Mouse (Mus musculus) embryonic facial prominence, embryonic 12.5 days (tissue): ENCODE results near the gene Tmem183a. TPM values are rescaled to one million over a fixed set of nuclear protein-coding genes. Genes with fewer than 3 reads are reported as not detected.

Experiments
- ATAC-seq: fragments of 200-750 bp; cut with Nextera tagmentation; 2 replicates; pipeline ENCODE4 v1.8.0; 2017; ENCODE audit not compliant: insufficient number of reproducible peaks, insufficient read depth, low FRiP score, low TSS enrichment
- H3K27ac ChIP-seq: fragments of 300-500 bp; sonication (generic); 2 replicates; pipeline ENCODE4 v1.5.1; 2016; ENCODE audit warnings: mild to moderate bottlenecking
- H3K27me3 ChIP-seq: fragments of 300-500 bp; sonication (generic); 2 replicates; pipeline ENCODE4 v1.6.1; 2016; ENCODE audit warnings: mild to moderate bottlenecking, moderate library complexity
- H3K36me3 ChIP-seq: fragments of 300-500 bp; sonication (generic); 2 replicates; pipeline ENCODE4 v1.6.1; 2016; ENCODE audit warnings: mild to moderate bottlenecking
- H3K4me1 ChIP-seq: fragments of 300-500 bp; sonication (generic); 2 replicates; pipeline ENCODE4 v1.6.1; 2016
- H3K4me2 ChIP-seq: fragments of 300-500 bp; sonication (generic); replicated peaks from 2 replicates; pipeline ENCODE4 v1.6.1; 2016; ENCODE audit warnings: mild to moderate bottlenecking, moderate library complexity
- H3K4me3 ChIP-seq: fragments of 300-500 bp; sonication (generic); 2 replicates; pipeline ENCODE4 v1.5.1; 2016; ENCODE audit warnings: mild to moderate bottlenecking
- H3K9ac ChIP-seq: fragments of 300-500 bp; sonication (generic); 2 replicates; pipeline ENCODE4 v1.6.1; 2016; ENCODE audit warnings: mild to moderate bottlenecking, moderate library complexity
- H3K9me3 ChIP-seq: fragments of 300-500 bp; sonication (generic); 2 replicates; pipeline ENCODE4 v1.6.1; 2016; ENCODE audit warnings: mild to moderate bottlenecking, moderate library complexity
- WGBS: fragments of 180-500 bp; shearing (Covaris S2); methylation state at CpG from one replicate; pipeline ENCODE4 v1.1.7; 2016; 5-methylcytosine and 5-hydroxymethylcytosine counted together
- polyA plus RNA-seq: library from polyadenylated mRNA; unstranded; fragments of >200 nt; fragmentation: Nextera tagmentation; extraction: Ambion mirVana; gene quantifications from 2 replicates; pipeline ENCODE4 v1.2.1, GENCODE M21; 2016

Tmem183a gene
- polyA plus RNA-seq, 1 experiment from 2014 or later = 102 TPM

DNA sequence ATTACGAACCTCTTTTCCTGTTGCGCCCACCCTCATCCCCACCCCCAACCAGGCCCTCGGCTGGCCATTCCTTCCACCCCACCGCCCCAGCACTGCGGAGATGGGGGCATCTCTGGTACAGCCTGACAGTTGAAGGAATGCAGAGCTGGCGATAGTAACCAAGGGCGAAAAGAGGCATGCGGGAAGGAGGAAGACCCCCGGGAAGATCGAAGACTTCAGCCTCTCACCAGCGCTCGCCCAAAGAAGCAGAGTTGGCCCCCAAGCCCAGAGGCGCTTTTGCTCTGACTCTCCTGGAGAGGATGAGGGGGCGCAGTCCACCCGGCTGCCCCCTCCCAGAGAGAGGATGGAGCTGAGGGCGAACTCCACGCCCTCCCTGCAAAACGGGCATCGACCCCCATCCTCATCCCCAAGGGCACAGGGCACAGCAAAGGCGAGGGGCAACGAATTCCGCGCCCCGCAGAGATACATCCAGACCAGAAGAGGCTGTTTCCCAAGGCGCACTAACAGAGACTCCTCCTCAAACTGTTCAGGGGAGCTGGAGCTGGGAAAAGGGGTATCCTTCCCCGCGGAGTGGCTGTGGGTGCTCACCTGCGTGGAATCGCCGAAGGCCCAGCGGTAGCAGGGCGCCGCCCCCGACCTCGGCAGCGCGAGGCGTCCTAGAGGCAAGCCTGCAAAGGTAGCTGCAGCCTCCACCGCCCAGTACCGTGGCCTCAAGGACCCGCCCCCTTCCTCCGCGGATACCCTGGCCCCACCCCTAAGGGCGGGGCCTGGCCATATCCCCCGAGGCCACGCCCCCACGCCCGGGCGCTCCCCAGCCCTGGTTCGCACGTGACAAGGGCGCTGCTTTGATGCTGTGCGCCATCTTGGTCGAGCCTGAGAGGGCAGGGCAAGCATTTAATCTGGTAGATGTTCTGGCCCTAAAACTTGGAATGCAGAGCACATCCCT, 17.5 kb downstream of the Tmem183a start:
- WGBS = 1% methylated on average over 54 of the region's 54 CpGs
- Histone ChIP-seq H3K4me3 (peak overlapping the region; percentile 53), H3K9me3 (no peaks in the 10 kb centered on the region), H3K4me1 (no peaks in the 10 kb centered on the region; the same call in 1 of the 2 replicates), H3K27me3 (no peaks in the 10 kb centered on the region), H3K27ac (0 out of 2 replicates have a peak overlapping the region, but pooled peaks have one; percentile 3), H3K36me3 (peaks cover 19% of the 10 kb centered on the region), H3K4me2 (peak overlapping the region; percentile 80), H3K9ac (peak overlapping the region; percentile 51)
- peak; percentile 91 for ATAC-seq

DNA sequence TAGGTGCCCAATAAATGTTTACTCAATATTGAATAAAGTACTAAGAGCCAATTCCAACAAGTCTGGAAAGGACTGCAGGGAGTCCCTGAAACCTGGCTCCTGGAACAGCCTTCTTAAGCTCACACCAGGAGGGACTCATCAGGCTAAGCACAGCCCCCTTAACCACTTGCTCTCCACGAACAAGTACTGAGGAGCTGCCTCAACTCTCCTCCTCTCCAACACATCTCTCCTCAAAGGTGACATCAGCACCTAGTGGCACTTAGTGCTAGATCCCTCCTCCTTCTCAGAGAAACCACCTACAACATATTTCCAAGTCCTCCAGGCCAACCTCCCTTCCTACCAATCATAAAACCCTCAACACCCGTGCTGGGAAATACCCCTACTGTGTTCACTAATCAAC, 18.2 kb downstream of the Tmem183a start:
- Histone ChIP-seq H3K4me3 (peak overlapping the region; percentile 53), H3K9me3 (no peaks in the 10 kb centered on the region), H3K36me3 (peaks cover 18% of the 10 kb centered on the region), H3K9ac (peak overlapping the region; percentile 51; the same call in 1 of the 2 replicates), H3K4me2 (peak overlapping the region; percentile 80), H3K4me1 (no peaks in the 10 kb centered on the region; the same call in 1 of the 2 replicates), H3K27ac (no peak overlapping the region), H3K27me3 (no peaks in the 10 kb centered on the region)
- ATAC-seq = no peak
- WGBS = 13% methylated on average over 2 of the region's 2 CpGs

DNA sequence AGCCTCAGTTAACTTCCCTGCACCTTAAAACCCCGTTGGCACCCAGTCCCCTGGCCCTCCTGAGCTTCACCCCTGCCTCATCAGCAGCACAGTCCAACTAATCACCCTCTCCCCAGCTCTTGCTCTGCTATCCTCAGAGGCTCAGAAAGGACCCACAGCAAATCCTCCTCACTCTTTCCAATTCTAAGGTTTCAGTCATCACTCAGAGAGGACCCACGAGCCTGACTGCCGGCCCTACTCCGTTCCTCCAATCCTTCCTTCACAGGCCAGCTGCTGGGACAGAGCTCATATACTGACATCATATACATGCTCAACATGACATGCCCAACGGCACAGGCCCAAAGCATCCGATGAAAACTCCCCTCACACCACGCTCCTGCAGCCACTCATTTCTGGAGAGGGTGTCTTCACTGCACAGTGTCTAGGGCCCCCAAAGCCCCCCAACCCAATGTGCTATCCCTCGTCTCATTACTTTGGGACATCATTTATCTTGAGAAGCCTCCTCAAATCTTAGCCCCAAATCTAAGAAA, 18.9 kb downstream of the Tmem183a start:
- no peak overlapping the region for H3K4me3 ChIP-seq
- H3K4me1 ChIP-seq = no peaks in the 10 kb centered on the region; the same call in 1 of the 2 replicates
- no peak overlapping the region for H3K4me2 ChIP-seq
- H3K27me3 ChIP-seq = no peaks in the 10 kb centered on the region
- H3K9ac ChIP-seq = no peak overlapping the region
- WGBS = 77% methylated on average over 8 of the region's 8 CpGs
- peaks cover 16% of the 10 kb centered on the region for H3K36me3 ChIP-seq
- H3K27ac ChIP-seq = no peak overlapping the region
- no peak for ATAC-seq
- no peaks in the 10 kb centered on the region for H3K9me3 ChIP-seq

DNA sequence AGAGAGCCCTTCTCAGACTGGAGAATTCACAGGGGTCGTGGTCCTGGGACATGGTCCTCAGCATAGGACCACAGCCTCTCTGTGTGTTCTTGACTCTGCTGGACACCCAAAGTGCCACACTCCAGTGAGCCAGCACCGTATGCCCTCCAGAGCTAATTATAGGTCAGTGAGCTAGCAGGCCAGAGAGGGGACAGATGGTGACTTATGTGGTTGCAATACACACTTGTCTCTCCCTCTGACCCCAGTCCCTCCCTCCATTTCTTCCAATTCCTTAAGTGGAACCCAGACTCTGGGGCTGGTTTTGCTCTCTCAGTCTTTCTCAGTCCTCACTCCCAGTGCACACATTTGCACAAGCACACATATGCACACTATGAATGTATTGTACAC, 19.5 kb downstream of the Tmem183a start:
- H3K9ac ChIP-seq = no peak overlapping the region
- H3K4me1 ChIP-seq = no peaks in the 10 kb centered on the region; the same call in 1 of the 2 replicates
- no peak overlapping the region for H3K4me3 ChIP-seq
- H3K4me2 ChIP-seq = no peak overlapping the region
- no peak overlapping the region for H3K27ac ChIP-seq
- H3K36me3 ChIP-seq = peaks cover 11% of the 10 kb centered on the region
- no peak for ATAC-seq
- no peaks in the 10 kb centered on the region for H3K9me3 ChIP-seq
- WGBS = 51% methylated on average over 2 of the region's 2 CpGs
- no peaks in the 10 kb centered on the region for H3K27me3 ChIP-seq

DNA sequence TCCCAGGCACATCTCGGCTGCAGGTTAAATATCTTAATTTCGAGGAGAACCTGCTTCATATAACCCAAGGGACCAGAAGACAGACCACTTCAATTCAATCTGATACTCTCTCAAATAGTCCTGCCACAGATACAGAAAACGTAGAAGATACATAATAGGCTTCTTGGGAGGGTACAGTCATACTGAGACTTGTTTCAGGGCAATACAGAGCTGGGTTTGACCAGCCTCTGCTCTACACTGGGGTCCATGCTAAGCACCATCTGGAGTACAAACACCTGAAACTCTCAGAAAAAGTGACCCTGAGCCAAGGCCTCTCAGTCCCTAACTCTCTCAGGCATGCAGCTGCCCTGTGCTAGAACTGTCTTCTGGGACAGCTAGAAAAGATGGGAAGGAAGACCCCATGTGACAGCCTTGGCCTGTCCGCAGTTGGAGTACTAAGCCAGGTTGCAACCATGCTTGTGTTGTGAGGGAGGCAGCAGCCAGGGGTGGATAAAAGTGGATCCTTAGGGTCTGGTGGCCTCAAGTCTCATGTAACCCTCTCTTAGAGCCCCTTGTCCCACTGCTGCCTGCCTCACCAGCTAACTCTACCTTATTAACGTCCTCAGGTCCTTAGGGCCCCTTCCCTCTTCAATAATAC, 20.0 kb downstream of the Tmem183a start:
- no peak for ATAC-seq
- Histone ChIP-seq H3K27ac (no peak overlapping the region), H3K27me3 (no peaks in the 10 kb centered on the region), H3K9ac (no peak overlapping the region), H3K36me3 (peaks cover 7% of the 10 kb centered on the region), H3K4me2 (no peak overlapping the region), H3K4me1 (no peaks in the 10 kb centered on the region; the same call in 1 of the 2 replicates), H3K9me3 (no peaks in the 10 kb centered on the region), H3K4me3 (no peak overlapping the region)
- WGBS = 75% methylated on average over 5 of the region's 5 CpGs

DNA sequence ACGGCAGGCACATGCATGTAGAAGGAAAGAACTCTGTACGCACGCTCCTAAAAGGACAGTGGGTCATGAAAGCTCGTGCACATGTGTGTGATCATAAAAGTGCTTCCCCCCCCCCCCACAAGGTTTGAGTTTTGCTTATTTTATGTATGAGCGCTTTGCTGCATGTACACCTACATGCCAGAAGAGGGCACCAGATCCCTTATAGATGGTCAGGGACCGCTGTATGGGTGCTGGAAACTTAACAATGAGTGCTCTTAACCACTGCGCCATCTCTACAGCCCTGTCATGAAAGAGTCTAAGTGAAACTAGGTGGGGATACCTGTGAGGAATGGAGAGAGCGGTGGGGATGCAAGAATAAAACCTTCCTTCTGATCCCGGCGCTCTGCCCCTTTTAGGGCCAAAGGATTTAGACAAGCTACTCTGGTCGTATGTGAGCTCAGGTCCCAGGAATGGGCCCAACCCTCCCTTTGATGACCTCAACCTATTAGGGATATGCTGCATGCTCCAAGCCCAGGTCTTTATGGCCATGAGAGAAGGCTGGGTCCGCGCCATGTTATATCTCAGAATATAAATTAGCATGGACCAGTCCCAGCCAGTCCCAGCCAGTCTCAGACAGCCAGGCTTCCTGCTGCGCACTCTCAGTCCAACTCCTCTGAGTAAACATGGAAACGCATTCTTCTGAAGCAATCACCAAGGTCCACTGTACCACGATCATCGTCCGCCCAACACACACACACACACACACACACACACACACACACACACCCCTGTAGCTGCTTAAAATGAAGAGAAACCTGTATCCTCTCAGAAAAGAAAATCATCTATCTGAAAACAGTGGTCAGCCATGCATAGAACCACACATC, 21.8 kb downstream of the Tmem183a start:
- Histone ChIP-seq H3K36me3 (no peaks in the 10 kb centered on the region), H3K4me3 (no peak overlapping the region), H3K9me3 (no peaks in the 10 kb centered on the region), H3K4me2 (no peak overlapping the region), H3K4me1 (peaks cover 9% of the 10 kb centered on the region), H3K9ac (no peak overlapping the region), H3K27ac (no peak overlapping the region), H3K27me3 (no peaks in the 10 kb centered on the region)
- ATAC-seq = no peak
- 93% methylated on average over 15 of the region's 18 CpGs for WGBS

DNA sequence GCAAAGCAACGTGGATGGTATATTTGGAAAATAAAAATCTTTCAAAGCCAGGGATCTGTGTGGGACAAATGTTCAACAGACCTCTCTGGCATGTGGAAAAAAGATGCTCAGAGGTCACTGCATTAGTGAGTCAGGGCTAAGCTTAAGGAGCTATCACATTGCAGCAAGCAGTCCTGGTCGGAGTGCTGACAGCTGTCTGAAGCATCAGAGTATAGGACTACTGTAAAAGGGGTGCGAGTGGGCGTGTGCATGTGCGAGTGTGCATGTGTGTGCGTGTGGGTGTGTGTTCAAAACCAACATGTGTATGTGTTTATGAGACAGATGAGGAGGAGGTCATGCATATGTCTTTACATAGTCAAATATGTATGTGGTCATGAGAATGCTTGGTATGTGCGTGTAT, 22.6 kb downstream of the Tmem183a start:
- Histone ChIP-seq H3K27ac (no peak overlapping the region), H3K4me2 (no peak overlapping the region), H3K4me1 (peaks cover 13% of the 10 kb centered on the region), H3K27me3 (no peaks in the 10 kb centered on the region), H3K4me3 (no peak overlapping the region), H3K36me3 (no peaks in the 10 kb centered on the region), H3K9me3 (no peaks in the 10 kb centered on the region), H3K9ac (no peak overlapping the region)
- no peak; the same call in 1 of the 2 replicates for ATAC-seq
- 87% methylated on average over 7 of the region's 7 CpGs for WGBS

DNA sequence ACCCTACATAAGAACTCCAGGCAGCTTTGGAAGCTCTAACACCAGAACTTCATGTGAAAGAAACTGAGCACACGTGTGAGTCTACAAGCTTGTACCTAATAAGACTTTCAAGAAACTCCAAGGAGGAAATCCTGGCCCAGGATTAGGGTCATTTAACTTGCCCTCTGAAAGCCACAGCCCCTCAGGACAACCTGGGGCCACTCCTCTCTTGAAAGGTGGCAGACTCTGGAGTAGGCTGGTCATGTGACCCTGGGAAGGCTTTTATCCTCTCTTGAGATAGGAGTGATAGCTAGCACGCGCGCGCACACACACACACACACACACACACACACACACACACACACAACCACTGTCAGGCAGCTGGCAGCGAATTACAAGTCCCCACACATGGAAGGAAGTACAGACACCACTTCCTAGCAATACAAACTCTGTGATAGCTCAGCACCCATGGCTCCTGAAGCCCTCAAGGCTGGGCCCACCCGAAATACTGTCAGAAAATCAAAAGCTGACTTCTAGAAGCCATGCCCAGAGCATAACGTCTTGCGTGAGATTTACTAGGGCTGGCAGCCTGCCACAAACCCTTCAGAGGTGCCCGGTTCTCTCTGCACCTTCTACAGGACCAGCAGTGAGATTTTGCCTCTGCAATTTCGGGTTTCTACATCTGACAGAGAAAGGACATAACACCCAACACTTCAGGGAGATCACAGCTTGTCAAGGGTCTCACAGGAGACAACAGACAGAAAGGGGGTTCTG, 24.6 kb downstream of the Tmem183a start:
- Histone ChIP-seq H3K27ac (no peak overlapping the region), H3K4me1 (peaks cover 24% of the 10 kb centered on the region), H3K4me2 (no peak overlapping the region), H3K27me3 (no peaks in the 10 kb centered on the region), H3K9me3 (no peaks in the 10 kb centered on the region), H3K36me3 (no peaks in the 10 kb centered on the region), H3K9ac (no peak overlapping the region), H3K4me3 (no peak overlapping the region)
- ATAC-seq = no peak
- WGBS = 85% methylated on average over 11 of the region's 11 CpGs

DNA sequence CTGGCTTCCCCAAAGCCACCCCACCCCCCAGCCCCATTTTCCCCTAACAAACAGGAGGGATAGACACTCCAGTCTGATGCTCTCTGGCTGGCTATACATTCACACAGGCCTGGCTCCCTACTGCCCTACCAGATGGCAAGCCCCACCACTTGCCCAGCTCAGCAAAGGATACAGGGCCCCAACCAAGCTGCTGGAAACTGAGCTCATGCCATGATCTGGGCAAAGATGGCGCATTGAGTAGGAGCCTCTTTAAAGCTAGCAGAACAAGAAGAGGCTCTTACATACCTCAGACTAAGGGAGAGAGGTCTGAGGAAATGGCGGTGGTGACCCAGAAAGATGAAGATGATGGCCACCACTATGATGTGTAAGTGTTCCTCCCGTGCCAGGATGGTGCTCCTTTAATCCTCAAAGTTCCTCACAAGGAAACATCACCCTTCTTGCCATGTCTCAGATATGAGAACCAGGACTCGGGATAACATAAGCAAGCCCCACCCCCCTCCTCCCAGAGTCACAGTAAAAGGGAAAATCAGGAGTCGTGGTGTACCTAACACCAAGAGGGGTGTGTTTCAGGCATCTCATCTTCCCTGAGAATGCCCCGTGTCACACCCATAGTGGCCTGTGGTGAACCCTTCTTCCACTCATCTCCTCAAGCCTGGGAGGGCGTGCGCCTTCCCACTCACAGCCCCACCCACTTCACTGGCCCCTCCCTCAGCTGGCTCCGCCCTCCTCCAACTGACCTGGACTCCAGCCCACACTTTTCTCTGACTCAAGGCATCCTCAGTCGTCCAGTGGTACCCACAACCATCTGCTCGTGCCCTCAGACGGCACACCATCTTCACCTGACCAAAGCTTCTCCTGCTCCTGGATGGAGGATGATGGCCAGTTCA, 25.6 kb downstream of the Tmem183a start:
- no peak overlapping the region for H3K4me3 ChIP-seq
- 83% methylated on average over 12 of the region's 12 CpGs for WGBS
- ATAC-seq = no peak
- H3K27me3 ChIP-seq = no peaks in the 10 kb centered on the region
- peaks cover 24% of the 10 kb centered on the region for H3K4me1 ChIP-seq
- no peak overlapping the region for H3K27ac ChIP-seq
- no peak overlapping the region for H3K9ac ChIP-seq
- H3K36me3 ChIP-seq = no peaks in the 10 kb centered on the region
- no peak overlapping the region for H3K4me2 ChIP-seq
- no peaks in the 10 kb centered on the region for H3K9me3 ChIP-seq
